Mouse (Mus musculus) spleen, postnatal 10 days (tissue): ENCODE results near the gene Sh3yl1.

Source experiments
- DNase-seq, 2 experiments: peaks; one replicate each; pipeline ENCODE4 v3.0.0; 2021 to 2022; ENCODE audit warnings: low spot score in 2 of 2

The Sh3yl1 gene

GRCm38 (mm10) chr12:30944197-30944596, 32.7 kb downstream of the Sh3yl1 start:
- no peak for DNase-seq

- no peak for DNase-seq
These were observed 59.2 kb downstream of the Sh3yl1 start for GRCm38 (mm10) chr12:30970700-30971099.

- no peak for DNase-seq
These were observed 92.3 kb downstream of the Sh3yl1 start for GRCm38 (mm10) chr12:31003795-31004194.

GRCm38 (mm10) chr12:31005010-31005409, 93.5 kb downstream of the Sh3yl1 start:
- DNase-seq, result peak; percentile 75 to 89

GRCm38 (mm10) chr12:31008171-31008570, 96.7 kb downstream of the Sh3yl1 start:
- peak in 1 of 2 experiments; percentile 41 for DNase-seq
